Mouse (Mus musculus): ENCODE measurements around the gene Upp1.
"Not testable (repeated sequence)": the region's sequence is repeated elsewhere in the genome, so short reads cannot be mapped to it uniquely, and the experiment has no call there.

The Upp1 gene

GRCm38 (mm10) chr11:9118050-9118420 lies at the start of gene Upp1:
Gene Upp1 (plus strand): TSS chr11:9118103.
- DNase-seq = no peak

- DNase-seq = no peak
Measured at GRCm38 (mm10) chr11:9076444-9076843, 41.5 kb upstream of the Upp1 start.

- no peak for DNase-seq
Measured at GRCm38 (mm10) chr11:9113189-9113588, 4.7 kb upstream of the Upp1 start.

- no peak for DNase-seq
Measured at GRCm38 (mm10) chr11:9115367-9116120, 2.4 kb upstream of the Upp1 start.

GRCm38 (mm10) chr11:9116121-9116520 lies 1.8 kb upstream of the Upp1 start:
- no peak for DNase-seq

- no peak for DNase-seq
Measured at GRCm38 (mm10) chr11:9116916-9117315, 987 bp upstream of the Upp1 start.

- peak; percentile 54 to 64 for DNase-seq
Measured at GRCm38 (mm10) chr11:9117358-9118049, 399 bp upstream of the Upp1 start.

GRCm38 (mm10) chr11:9118421-9119121 lies 668 bp downstream of the Upp1 start:
- peak; percentile 30 to 35 for DNase-seq

- DNase-seq = no peak
Measured at GRCm38 (mm10) chr11:9119231-9120020, 1.5 kb downstream of the Upp1 start.

- DNase-seq = no peak
Measured at GRCm38 (mm10) chr11:9122315-9122714, 4.4 kb downstream of the Upp1 start.

- DNase-seq = peak; percentile 94 to 95
Measured at GRCm38 (mm10) chr11:9126373-9127107, 8.6 kb downstream of the Upp1 start.

- DNase-seq = peak in 1 of 2 experiments; percentile 37
Measured at GRCm38 (mm10) chr11:9128110-9128509, 10.2 kb downstream of the Upp1 start.

GRCm38 (mm10) chr11:9129528-9129927 lies 11.6 kb downstream of the Upp1 start:
- no peak for DNase-seq

GRCm38 (mm10) chr11:9131688-9132087 lies 13.8 kb downstream of the Upp1 start:
- no peak for DNase-seq

- DNase-seq = peak; percentile 32 to 47
Measured at GRCm38 (mm10) chr11:9135589-9136246, 17.8 kb downstream of the Upp1 start.

GRCm38 (mm10) chr11:9136471-9136870 lies 18.6 kb downstream of the Upp1 start:
- DNase-seq = peak; percentile 94

- no peak for DNase-seq
Measured at GRCm38 (mm10) chr11:9145113-9145512, 27.2 kb downstream of the Upp1 start.

- no peak for DNase-seq
Measured at GRCm38 (mm10) chr11:9146115-9146514, 28.2 kb downstream of the Upp1 start.

- no peak for DNase-seq
Measured at GRCm38 (mm10) chr11:9146683-9147082, 28.8 kb downstream of the Upp1 start.

- DNase-seq = no peak
Measured at GRCm38 (mm10) chr11:9148206-9148605, 30.3 kb downstream of the Upp1 start.

GRCm38 (mm10) chr11:9150403-9150802 lies 32.5 kb downstream of the Upp1 start:
- not testable (repeated sequence) for DNase-seq

- DNase-seq = no peak
Measured at GRCm38 (mm10) chr11:9159953-9160352, 42.0 kb downstream of the Upp1 start.

Measured in cerebellum, postnatal 14 days (tissue).